Mouse (Mus musculus) left cerebral cortex, adult 11 months (tissue): ENCODE data around the gene Sat2.

ENCODE experiments used
- DNase-seq: peaks from one replicate; pipeline ENCODE4 v3.0.0; 2022; ENCODE audit warnings: low spot score

Sat2 gene

GRCm38 (mm10) chr11:69621571-69622268 is at the start of gene Sat2:
Gene Sat2 (plus strand): TSS chr11:69622024.
- DNase-seq = no peak

- no peak for DNase-seq
Observed at GRCm38 (mm10) chr11:69575220-69575619, 46.6 kb upstream of the Sat2 start.

GRCm38 (mm10) chr11:69576307-69576706 is 45.5 kb upstream of the Sat2 start:
- no peak for DNase-seq

GRCm38 (mm10) chr11:69578301-69578700 is 43.5 kb upstream of the Sat2 start:
- no peak for DNase-seq

GRCm38 (mm10) chr11:69579128-69580017 is 42.5 kb upstream of the Sat2 start:
- peak; percentile 97 for DNase-seq

GRCm38 (mm10) chr11:69580091-69580514 is 41.7 kb upstream of the Sat2 start, which contains the start of the genes Wrap53 and Trp53:
Gene Wrap53 (minus strand): TSS chr11:69580255.
Gene Trp53 (plus strand): TSS chr11:69580359.
- peak; percentile 89 for DNase-seq

GRCm38 (mm10) chr11:69580572-69581146 is 41.2 kb upstream of the Sat2 start:
- DNase-seq = no peak

- peak; percentile 78 for DNase-seq
Observed at GRCm38 (mm10) chr11:69581147-69581688, 40.6 kb upstream of the Sat2 start.

- no peak for DNase-seq
Observed at GRCm38 (mm10) chr11:69581814-69582213, 40.0 kb upstream of the Sat2 start.

GRCm38 (mm10) chr11:69582230-69582805 is 39.5 kb upstream of the Sat2 start:
- DNase-seq = no peak

- no peak for DNase-seq
Observed at GRCm38 (mm10) chr11:69584008-69584407, 37.8 kb upstream of the Sat2 start.

- DNase-seq = no peak
Observed at GRCm38 (mm10) chr11:69584937-69585336, 36.9 kb upstream of the Sat2 start.

GRCm38 (mm10) chr11:69585718-69586325 is 36.0 kb upstream of the Sat2 start:
- no peak for DNase-seq

- DNase-seq = no peak
Observed at GRCm38 (mm10) chr11:69589207-69589834, 32.5 kb upstream of the Sat2 start.

- no peak for DNase-seq
Observed at GRCm38 (mm10) chr11:69590622-69591021, 31.2 kb upstream of the Sat2 start.

- no peak for DNase-seq
Observed at GRCm38 (mm10) chr11:69591424-69591823, 30.4 kb upstream of the Sat2 start.

- DNase-seq = peak; percentile 58
Observed at GRCm38 (mm10) chr11:69591899-69592637, 29.8 kb upstream of the Sat2 start.

GRCm38 (mm10) chr11:69592799-69593198 is 29.0 kb upstream of the Sat2 start:
- DNase-seq = no peak

- no peak for DNase-seq
Observed at GRCm38 (mm10) chr11:69594853-69595252, 27.0 kb upstream of the Sat2 start.

- no peak for DNase-seq
Observed at GRCm38 (mm10) chr11:69599436-69599835, 22.4 kb upstream of the Sat2 start.
